Mouse (Mus musculus): ENCODE measurements around the gene Olfr1226. TPM values are rescaled to one million over a fixed set of nuclear protein-coding genes. Genes with fewer than 3 reads are reported as not detected.
"Not testable (repeated sequence)": the region's sequence is repeated elsewhere in the genome, so short reads cannot be mapped to it uniquely, and the experiment has no call there.

Gene Olfr1226
- not detected for total RNA-seq (2021)
- long read RNA-seq, experiment 1 = 0 reads
- long read RNA-seq, experiment 2 = 0 reads

GRCm38 (mm10) chr2:89199948-89200347, at the start of gene Olfr1226:
Gene Olfr1226, minus strand, starts transcription at chr2:89200048.
- DNase-seq (ENCODE audit: low spot score) = no peak

- no peak for DNase-seq (ENCODE audit: low spot score)
Measured at GRCm38 (mm10) chr2:89196325-89196982, 3.4 kb downstream of the Olfr1226 start.

GRCm38 (mm10) chr2:89174569-89174968, 25.3 kb downstream of the Olfr1226 start, which contains the start of gene Olfr1225:
Gene Olfr1225, minus strand, starts transcription at chr2:89174669.
- DNase-seq (ENCODE audit: low spot score) = no peak

GRCm38 (mm10) chr2:89164711-89165110, 35.1 kb downstream of the Olfr1226 start:
- DNase-seq (ENCODE audit: low spot score) = not testable (repeated sequence)

GRCm38 (mm10) chr2:89163991-89164390, 35.9 kb downstream of the Olfr1226 start, which contains the start of gene Olfr1224-ps1:
Gene Olfr1224-ps1, minus strand, starts transcription at chr2:89164091.
- DNase-seq (ENCODE audit: low spot score) = not testable (repeated sequence)

- DNase-seq (ENCODE audit: low spot score) = no peak
Measured at GRCm38 (mm10) chr2:89151460-89151859, 48.4 kb downstream of the Olfr1226 start, which contains the start of gene Olfr1223. Gene Olfr1223, minus strand, starts transcription at chr2:89151560.

Other genes starting within 250 kb of the Olfr1226 start
- not detected for gene Olfr1212, start 246.1 kb downstream of the Olfr1226 start, total RNA-seq (2021)
- gene Gm13762, start 219.8 kb downstream of the Olfr1226 start, total RNA-seq (2021) = not detected
- gene Olfr1214, start 207.4 kb downstream of the Olfr1226 start, total RNA-seq (2021) = not detected
- gene Olfr1215, start 193.1 kb downstream of the Olfr1226 start, total RNA-seq (2021) = not detected
- gene Olfr1216, start 181.7 kb downstream of the Olfr1226 start, total RNA-seq (2021) = not detected
- gene Olfr1217, start 168.0 kb downstream of the Olfr1226 start, total RNA-seq (2021) = not detected
- not detected for gene Olfr1218, start 138.9 kb downstream of the Olfr1226 start, total RNA-seq (2021)
- gene Olfr1219, start 116.5 kb downstream of the Olfr1226 start, total RNA-seq (2021) = not detected
- gene Olfr1220, start 93.2 kb downstream of the Olfr1226 start, total RNA-seq (2021) = not detected
- gene Olfr1221, start 82.8 kb downstream of the Olfr1226 start, total RNA-seq (2021) = not detected
- not detected for gene Olfr1222, start 67.0 kb downstream of the Olfr1226 start, total RNA-seq (2021)
- not detected for gene Olfr1223, start 48.5 kb downstream of the Olfr1226 start, total RNA-seq (2021)
- not detected for gene Olfr1224-ps1, start 36.0 kb downstream of the Olfr1226 start, total RNA-seq (2021)
- gene Olfr1225, start 25.4 kb downstream of the Olfr1226 start, total RNA-seq (2021) = not detected
- gene Olfr1228, start 54.0 kb upstream of the Olfr1226 start, total RNA-seq (2021) = not detected
- not detected for gene Olfr1229, start 88.0 kb upstream of the Olfr1226 start, total RNA-seq (2021)
- not detected for gene Olfr1230, start 97.2 kb upstream of the Olfr1226 start, total RNA-seq (2021)
- gene Olfr1231, start 107.0 kb upstream of the Olfr1226 start, total RNA-seq (2021) = not detected
- not detected for gene Olfr1232, start 129.6 kb upstream of the Olfr1226 start, total RNA-seq (2021)
- gene Olfr1233, start 142.3 kb upstream of the Olfr1226 start, total RNA-seq (2021) = not detected
- not detected for gene Olfr1234, start 164.8 kb upstream of the Olfr1226 start, total RNA-seq (2021)
- not detected for gene Olfr1238, start 209.6 kb upstream of the Olfr1226 start, total RNA-seq (2021)
- gene Olfr1239, start 220.4 kb upstream of the Olfr1226 start, total RNA-seq (2021) = not detected
- not detected for gene Olfr1240, start 243.0 kb upstream of the Olfr1226 start, total RNA-seq (2021)

All from gastrocnemius, adult 18-20 months (tissue).